Mouse (Mus musculus): ENCODE measurements around the gene Gm49325. TPM values are rescaled to one million over a fixed set of nuclear protein-coding genes. Genes with fewer than 3 reads are reported as not detected.

Gm49325 gene
- polyA plus RNA-seq (2012; rRNA removed), result 42.7 TPM in 1 of 2 replicates, not detected in the other

GRCm38 (mm10) chr10:77605908-77606826, at the start of gene Gm49325, which contains the start of gene Sumo3:
TSS of gene Gm49325 (plus strand) at chr10:77606197.
TSS of gene Sumo3 (plus strand) at chr10:77606097.

GRCm38 (mm10) chr10:77581408-77582284, 24.4 kb upstream of the Gm49325 start, which contains the start of gene Pttg1ip:
TSS of gene Pttg1ip (plus strand) at chr10:77581720.

GRCm38 (mm10) chr10:77622055-77622988, 16.3 kb downstream of the Gm49325 start, which contains the start of gene Ube2g2:
TSS of gene Ube2g2 (plus strand) at chr10:77622275.

GRCm38 (mm10) chr10:77685895-77686664, 80.1 kb downstream of the Gm49325 start, which contains the start of gene Tspear:
TSS of gene Tspear (plus strand) at chr10:77686569.

GRCm38 (mm10) chr10:77690356-77690807, 84.4 kb downstream of the Gm49325 start, which contains the start of gene Gm19402:
TSS of gene Gm19402 (minus strand) at chr10:77690757.

Other genes starting within 250 kb of the Gm49325 start
- gene Adarb1, start 187.9 kb upstream of the Gm49325 start, polyA plus RNA-seq (2012; rRNA removed), result 37.0 and 39.4 TPM in 2 replicates
- 36.0 and 38.3 TPM in 2 replicates for gene Fam207a, start 90.4 kb upstream of the Gm49325 start, polyA plus RNA-seq (2012; rRNA removed)
- gene Itgb2, start 75.9 kb upstream of the Gm49325 start, polyA plus RNA-seq (2012; rRNA removed), result 0.95 and 0.98 TPM in 2 replicates
- gene Pttg1ip, start 24.5 kb upstream of the Gm49325 start, polyA plus RNA-seq (2012; rRNA removed), result 75.2 and 76.7 TPM in 2 replicates
- gene Sumo3, start 100 bp upstream of the Gm49325 start, polyA plus RNA-seq (2012; rRNA removed), result 432 and 449 TPM in 2 replicates
- gene Ube2g2, start 16.1 kb downstream of the Gm49325 start, polyA plus RNA-seq (2012; rRNA removed), result 46.0 and 46.8 TPM in 2 replicates
- gene Tspear, start 80.4 kb downstream of the Gm49325 start, polyA plus RNA-seq (2012; rRNA removed), result 0.92 and 1.3 TPM in 2 replicates
- not detected in 2 replicates for gene Gm19402, start 84.6 kb downstream of the Gm49325 start, polyA plus RNA-seq (2012; rRNA removed)
- not detected in 2 replicates for gene Gm9508, start 91.0 kb downstream of the Gm49325 start, polyA plus RNA-seq (2012; rRNA removed)
- gene Gm10272, start 100.4 kb downstream of the Gm49325 start, polyA plus RNA-seq (2012; rRNA removed), result not detected in 2 replicates
- gene Gm10024, start 105.3 kb downstream of the Gm49325 start, polyA plus RNA-seq (2012; rRNA removed), result not detected in 2 replicates
- not detected in 2 replicates for gene Gm10142, start 109.6 kb downstream of the Gm49325 start, polyA plus RNA-seq (2012; rRNA removed)
- not detected in 2 replicates for gene Krtap12-1, start 114.4 kb downstream of the Gm49325 start, polyA plus RNA-seq (2012; rRNA removed)
- gene Gm10100, start 120.3 kb downstream of the Gm49325 start, polyA plus RNA-seq (2012; rRNA removed), result not detected in 2 replicates
- not detected in 2 replicates for gene Gm18596, start 136.4 kb downstream of the Gm49325 start, polyA plus RNA-seq (2012; rRNA removed)
- gene Gm9736, start 145.2 kb downstream of the Gm49325 start, polyA plus RNA-seq (2012; rRNA removed), result not detected in 2 replicates
- gene Gm3233, start 153.5 kb downstream of the Gm49325 start, polyA plus RNA-seq (2012; rRNA removed), result not detected in 2 replicates
- gene Gm3238, start 165.1 kb downstream of the Gm49325 start, polyA plus RNA-seq (2012; rRNA removed), result not detected in 2 replicates
- not detected in 2 replicates for gene Gm7138, start 170.7 kb downstream of the Gm49325 start, polyA plus RNA-seq (2012; rRNA removed)
- gene Gm3250, start 176.3 kb downstream of the Gm49325 start, polyA plus RNA-seq (2012; rRNA removed), result not detected in 2 replicates
- not detected in 2 replicates for gene Gm7137, start 182.0 kb downstream of the Gm49325 start, polyA plus RNA-seq (2012; rRNA removed)
- not detected in 2 replicates for gene Gm9639, start 188.9 kb downstream of the Gm49325 start, polyA plus RNA-seq (2012; rRNA removed)
- not detected in 2 replicates for gene Gm19668, start 192.9 kb downstream of the Gm49325 start, polyA plus RNA-seq (2012; rRNA removed)
- gene Gm9507, start 205.6 kb downstream of the Gm49325 start, polyA plus RNA-seq (2012; rRNA removed), result 0.09 TPM in 1 of 2 replicates, not detected in the other
- gene Gm2696, start 208.5 kb downstream of the Gm49325 start, polyA plus RNA-seq (2012; rRNA removed), result not detected in 2 replicates
- gene Krtap10-4, start 220.9 kb downstream of the Gm49325 start, polyA plus RNA-seq (2012; rRNA removed), result not detected in 2 replicates
- not detected in 2 replicates for gene Krtap10-10, start 229.8 kb downstream of the Gm49325 start, polyA plus RNA-seq (2012; rRNA removed)
- gene Gm36176, start 240.6 kb downstream of the Gm49325 start, polyA plus RNA-seq (2012; rRNA removed), result not detected in 2 replicates
- gene Gm10318, start 246.7 kb downstream of the Gm49325 start, polyA plus RNA-seq (2012; rRNA removed), result not detected in 2 replicates

Data from central nervous system, embryonic 18 days (tissue).